Mouse (Mus musculus): ENCODE results near the gene Nsg1. TPM values are rescaled to one million over a fixed set of nuclear protein-coding genes. Genes with fewer than 3 reads are reported as not detected.
A peak's percentile ranks its signal among the peaks of the same experiment; 100 is the strongest.

Gene Nsg1
- polyA plus RNA-seq, 1 experiment from 2014 or later, result 367 TPM

- H3K4me1 ChIP-seq (ENCODE audit: control insufficient read depth, insufficient read depth, low read length), result no peaks in the 10 kb centered on the region
- H3K9ac ChIP-seq (replicated peaks; ENCODE audit: low read depth, low read length), result no peak overlapping the region
- no peak overlapping the region for H3K4me3 ChIP-seq (ENCODE audit: low read depth, low read length)
- no peak overlapping the region for H3K27ac ChIP-seq (ENCODE audit: low read depth, low read length)
- no peaks in the 10 kb centered on the region for H3K9me3 ChIP-seq (ENCODE audit: control insufficient read depth, low read length)
- no peak for ATAC-seq (ENCODE audit: low read depth)
- H3K36me3 ChIP-seq (ENCODE audit: control insufficient read depth, insufficient read depth, low read length), result no peaks in the 10 kb centered on the region
- H3K27me3 ChIP-seq (ENCODE audit: control insufficient read depth, insufficient read depth, low read length), result no peaks in the 10 kb centered on the region
- H3K4me2 ChIP-seq (ENCODE audit: low read depth, low read length), result no peak overlapping the region
- 75% methylated on average over 7 of the region's 7 CpGs for WGBS
These were observed 38.0 kb downstream of the Nsg1 start for GRCm38 (mm10) chr5:38121699-38122098.

- Histone ChIP-seq H3K4me1 (ENCODE audit: control insufficient read depth, insufficient read depth, low read length) (no peaks in the 10 kb centered on the region), H3K36me3 (ENCODE audit: control insufficient read depth, insufficient read depth, low read length) (no peaks in the 10 kb centered on the region), H3K27me3 (ENCODE audit: control insufficient read depth, insufficient read depth, low read length) (no peaks in the 10 kb centered on the region), H3K27ac (ENCODE audit: low read depth, low read length) (no peak overlapping the region), H3K9me3 (ENCODE audit: control insufficient read depth, low read length) (no peaks in the 10 kb centered on the region), H3K4me3 (ENCODE audit: low read depth, low read length) (no peak overlapping the region), H3K4me2 (ENCODE audit: low read depth, low read length) (no peak overlapping the region), H3K9ac (replicated peaks; ENCODE audit: low read depth, low read length) (no peak overlapping the region)
- ATAC-seq (ENCODE audit: low read depth), result no peak
- 91% methylated on average over 5 of the region's 5 CpGs for WGBS
These were observed 40.4 kb downstream of the Nsg1 start for GRCm38 (mm10) chr5:38119268-38119667.

- ATAC-seq (ENCODE audit: low read depth), result no peak
- Histone ChIP-seq H3K36me3 (ENCODE audit: control insufficient read depth, insufficient read depth, low read length) (no peaks in the 10 kb centered on the region), H3K4me2 (ENCODE audit: low read depth, low read length) (no peak overlapping the region), H3K27me3 (ENCODE audit: control insufficient read depth, insufficient read depth, low read length) (no peaks in the 10 kb centered on the region), H3K9me3 (ENCODE audit: control insufficient read depth, low read length) (no peaks in the 10 kb centered on the region), H3K27ac (ENCODE audit: low read depth, low read length) (no peak overlapping the region), H3K4me3 (ENCODE audit: low read depth, low read length) (no peak overlapping the region), H3K4me1 (ENCODE audit: control insufficient read depth, insufficient read depth, low read length) (no peaks in the 10 kb centered on the region), H3K9ac (replicated peaks; ENCODE audit: low read depth, low read length) (no peak overlapping the region)
- WGBS, result 79% methylated on average over 1 of the region's 1 CpGs
These were observed 42.7 kb downstream of the Nsg1 start for GRCm38 (mm10) chr5:38117056-38117455.

- H3K4me1 ChIP-seq (ENCODE audit: control insufficient read depth, insufficient read depth, low read length), result no peaks in the 10 kb centered on the region
- no peak overlapping the region for H3K27ac ChIP-seq (ENCODE audit: low read depth, low read length)
- no peak overlapping the region for H3K4me2 ChIP-seq (ENCODE audit: low read depth, low read length)
- no peak overlapping the region for H3K9ac ChIP-seq (replicated peaks; ENCODE audit: low read depth, low read length)
- H3K9me3 ChIP-seq (ENCODE audit: control insufficient read depth, low read length), result no peaks in the 10 kb centered on the region
- H3K4me3 ChIP-seq (ENCODE audit: low read depth, low read length), result no peak overlapping the region
- H3K27me3 ChIP-seq (ENCODE audit: control insufficient read depth, insufficient read depth, low read length), result no peaks in the 10 kb centered on the region
- ATAC-seq (ENCODE audit: low read depth), result no peak
- WGBS, result 98% methylated on average over 2 of the region's 2 CpGs
- no peaks in the 10 kb centered on the region for H3K36me3 ChIP-seq (ENCODE audit: control insufficient read depth, insufficient read depth, low read length)
These were observed 45.2 kb downstream of the Nsg1 start for GRCm38 (mm10) chr5:38114526-38114925.

- H3K36me3 ChIP-seq (ENCODE audit: control insufficient read depth, insufficient read depth, low read length), result no peaks in the 10 kb centered on the region
- H3K9me3 ChIP-seq (ENCODE audit: control insufficient read depth, low read length), result no peaks in the 10 kb centered on the region
- peak; percentile 59 for ATAC-seq (ENCODE audit: low read depth)
- no peaks in the 10 kb centered on the region for H3K27me3 ChIP-seq (ENCODE audit: control insufficient read depth, insufficient read depth, low read length)
- WGBS, result 73% methylated on average over 10 of the region's 10 CpGs
- no peaks in the 10 kb centered on the region for H3K4me1 ChIP-seq (ENCODE audit: control insufficient read depth, insufficient read depth, low read length)
- H3K4me2 ChIP-seq (ENCODE audit: low read depth, low read length), result no peak overlapping the region
- H3K27ac ChIP-seq (ENCODE audit: low read depth, low read length), result peak overlapping the region; percentile 60; the same call in 1 of the 2 replicates
- H3K4me3 ChIP-seq (ENCODE audit: low read depth, low read length), result no peak overlapping the region
- no peak overlapping the region for H3K9ac ChIP-seq (replicated peaks; ENCODE audit: low read depth, low read length)
These were observed 52.9 kb downstream of the Nsg1 start for GRCm38 (mm10) chr5:38106807-38107206.

GRCm38 (mm10) chr5:38106080-38106697 lies 53.5 kb downstream of the Nsg1 start:
- Histone ChIP-seq H3K4me1 (ENCODE audit: control insufficient read depth, insufficient read depth, low read length) (no peaks in the 10 kb centered on the region), H3K9ac (replicated peaks; ENCODE audit: low read depth, low read length) (no peak overlapping the region; the same call in 1 of the 2 replicates), H3K9me3 (ENCODE audit: control insufficient read depth, low read length) (no peaks in the 10 kb centered on the region), H3K27me3 (ENCODE audit: control insufficient read depth, insufficient read depth, low read length) (no peaks in the 10 kb centered on the region), H3K4me3 (ENCODE audit: low read depth, low read length) (no peak overlapping the region), H3K4me2 (ENCODE audit: low read depth, low read length) (no peak overlapping the region), H3K27ac (ENCODE audit: low read depth, low read length) (peak overlapping the region; percentile 55), H3K36me3 (ENCODE audit: control insufficient read depth, insufficient read depth, low read length) (no peaks in the 10 kb centered on the region)
- 58% methylated on average over 14 of the region's 14 CpGs for WGBS
- ATAC-seq (ENCODE audit: low read depth), result peak; percentile 81

- H3K9ac ChIP-seq (replicated peaks; ENCODE audit: low read depth, low read length), result no peak overlapping the region
- 0 out of 2 replicates have a peak, but pooled peaks cover 4% of the 10 kb centered on the region for H3K4me1 ChIP-seq (ENCODE audit: control insufficient read depth, insufficient read depth, low read length)
- no peaks in the 10 kb centered on the region for H3K36me3 ChIP-seq (ENCODE audit: control insufficient read depth, insufficient read depth, low read length)
- no peak for ATAC-seq (ENCODE audit: low read depth)
- H3K9me3 ChIP-seq (ENCODE audit: control insufficient read depth, low read length), result no peaks in the 10 kb centered on the region
- WGBS, result 98% methylated on average over 2 of the region's 2 CpGs
- no peak overlapping the region for H3K4me2 ChIP-seq (ENCODE audit: low read depth, low read length)
- no peak overlapping the region for H3K27ac ChIP-seq (ENCODE audit: low read depth, low read length)
- H3K4me3 ChIP-seq (ENCODE audit: low read depth, low read length), result no peak overlapping the region
- no peaks in the 10 kb centered on the region for H3K27me3 ChIP-seq (ENCODE audit: control insufficient read depth, insufficient read depth, low read length)
These were observed 56.8 kb downstream of the Nsg1 start for GRCm38 (mm10) chr5:38102945-38103344.

- no peak overlapping the region for H3K4me2 ChIP-seq (ENCODE audit: low read depth, low read length)
- 57% methylated on average over 2 of the region's 2 CpGs for WGBS
- H3K27me3 ChIP-seq (ENCODE audit: control insufficient read depth, insufficient read depth, low read length), result no peaks in the 10 kb centered on the region
- no peak overlapping the region for H3K9ac ChIP-seq (replicated peaks; ENCODE audit: low read depth, low read length)
- H3K4me1 ChIP-seq (ENCODE audit: control insufficient read depth, insufficient read depth, low read length), result 0 out of 2 replicates have a peak, but pooled peaks cover 4% of the 10 kb centered on the region
- H3K27ac ChIP-seq (ENCODE audit: low read depth, low read length), result no peak overlapping the region; the same call in 1 of the 2 replicates
- no peaks in the 10 kb centered on the region for H3K9me3 ChIP-seq (ENCODE audit: control insufficient read depth, low read length)
- ATAC-seq (ENCODE audit: low read depth), result peak; percentile 40; the same call in 1 of the 2 replicates
- no peak overlapping the region for H3K4me3 ChIP-seq (ENCODE audit: low read depth, low read length)
- no peaks in the 10 kb centered on the region for H3K36me3 ChIP-seq (ENCODE audit: control insufficient read depth, insufficient read depth, low read length)
These were observed 60.5 kb downstream of the Nsg1 start for GRCm38 (mm10) chr5:38099139-38099676.

GRCm38 (mm10) chr5:38097501-38098093 lies 62.1 kb downstream of the Nsg1 start:
- H3K36me3 ChIP-seq (ENCODE audit: control insufficient read depth, insufficient read depth, low read length), result no peaks in the 10 kb centered on the region
- H3K4me3 ChIP-seq (ENCODE audit: low read depth, low read length), result no peak overlapping the region
- no peak overlapping the region for H3K9ac ChIP-seq (replicated peaks; ENCODE audit: low read depth, low read length)
- no peaks in the 10 kb centered on the region for H3K9me3 ChIP-seq (ENCODE audit: control insufficient read depth, low read length)
- ATAC-seq (ENCODE audit: low read depth), result peak; percentile 28; the same call in 1 of the 2 replicates
- H3K27ac ChIP-seq (ENCODE audit: low read depth, low read length), result no peak overlapping the region
- H3K4me1 ChIP-seq (ENCODE audit: control insufficient read depth, insufficient read depth, low read length), result 0 out of 2 replicates have a peak, but pooled peaks cover 4% of the 10 kb centered on the region
- 80% methylated on average over 4 of the region's 4 CpGs for WGBS
- no peak overlapping the region for H3K4me2 ChIP-seq (ENCODE audit: low read depth, low read length)
- no peaks in the 10 kb centered on the region for H3K27me3 ChIP-seq (ENCODE audit: control insufficient read depth, insufficient read depth, low read length)

Data from neural tube, embryonic 14.5 days (tissue).